Mouse (Mus musculus): Measurements from ENCODE around the gene Wnt4.

The Wnt4 gene

GRCm38 (mm10) chr4:137278144-137279040, 1.1 kb downstream of the Wnt4 start:
- in situ Hi-C loops (cut with MboI, MseI) = no loop called here

- in situ Hi-C loops (cut with MboI, MseI) = no loop called here
Measured at GRCm38 (mm10) chr4:137279346-137279745, 2.1 kb downstream of the Wnt4 start.

GRCm38 (mm10) chr4:137281273-137281672, 4.0 kb downstream of the Wnt4 start:
- in situ Hi-C loops (cut with MboI, MseI) = no loop called here

- in situ Hi-C loops (cut with MboI, MseI) = no loop called here
Measured at GRCm38 (mm10) chr4:137282122-137282521, 4.8 kb downstream of the Wnt4 start.

- in situ Hi-C loops (cut with MboI, MseI) = no loop called here
Measured at GRCm38 (mm10) chr4:137282584-137283406, 5.5 kb downstream of the Wnt4 start.

GRCm38 (mm10) chr4:137283407-137283732, 6.1 kb downstream of the Wnt4 start:
- in situ Hi-C loops (cut with MboI, MseI) = no loop called here

- in situ Hi-C loops (cut with MboI, MseI) = loop anchor here (5.0 kb wide), 1 partner anchor 209 kb away; no protein-coding TSS in a partner anchor
Measured at GRCm38 (mm10) chr4:137285876-137286661, 8.8 kb downstream of the Wnt4 start.

GRCm38 (mm10) chr4:137286662-137286953, 9.3 kb downstream of the Wnt4 start:
- in situ Hi-C loops (cut with MboI, MseI) = loop anchor here (5.0 kb wide), 1 partner anchor 209 kb away; no protein-coding TSS in a partner anchor

GRCm38 (mm10) chr4:137287206-137287605, 9.9 kb downstream of the Wnt4 start:
- in situ Hi-C loops (cut with MboI, MseI) = loop anchor here (5.0 kb wide), 1 partner anchor 210 kb away; no protein-coding TSS in a partner anchor

GRCm38 (mm10) chr4:137287818-137288217, 10.5 kb downstream of the Wnt4 start:
- in situ Hi-C loops (cut with MboI, MseI) = loop anchor here (5.0 kb wide), 1 partner anchor 211 kb away; no protein-coding TSS in a partner anchor

- in situ Hi-C loops (cut with MboI, MseI) = loop anchor here (5.0 kb wide), 1 partner anchor 212 kb away; no protein-coding TSS in a partner anchor
Measured at GRCm38 (mm10) chr4:137289701-137290100, 12.4 kb downstream of the Wnt4 start.

GRCm38 (mm10) chr4:137290250-137290649, 13.0 kb downstream of the Wnt4 start:
- in situ Hi-C loops (cut with MboI, MseI) = no loop called here

- in situ Hi-C loops (cut with MboI, MseI) = no loop called here
Measured at GRCm38 (mm10) chr4:137292625-137293024, 15.3 kb downstream of the Wnt4 start.

- in situ Hi-C loops (cut with MboI, MseI) = no loop called here
Measured at GRCm38 (mm10) chr4:137294032-137294431, 16.7 kb downstream of the Wnt4 start.

GRCm38 (mm10) chr4:137294474-137294873, 17.2 kb downstream of the Wnt4 start:
- in situ Hi-C loops (cut with MboI, MseI) = no loop called here

GRCm38 (mm10) chr4:137294951-137295350, 17.7 kb downstream of the Wnt4 start:
- in situ Hi-C loops (cut with MboI, MseI) = no loop called here

- in situ Hi-C loops (cut with MboI, MseI) = no loop called here
Measured at GRCm38 (mm10) chr4:137297611-137298010, 20.3 kb downstream of the Wnt4 start.

- in situ Hi-C loops (cut with MboI, MseI) = no loop called here
Measured at GRCm38 (mm10) chr4:137298406-137298805, 21.1 kb downstream of the Wnt4 start.

- in situ Hi-C loops (cut with MboI, MseI) = no loop called here
Measured at GRCm38 (mm10) chr4:137300227-137300626, 22.9 kb downstream of the Wnt4 start.

GRCm38 (mm10) chr4:137301635-137302034, 24.3 kb downstream of the Wnt4 start:
- in situ Hi-C loops (cut with MboI, MseI) = no loop called here

- in situ Hi-C loops (cut with MboI, MseI) = no loop called here
Measured at GRCm38 (mm10) chr4:137304106-137304505, 26.8 kb downstream of the Wnt4 start.

GRCm38 (mm10) chr4:137305066-137305465, 27.8 kb downstream of the Wnt4 start:
- in situ Hi-C loops (cut with MboI, MseI) = no loop called here
